Comparison of ENCODE assay signal across 23 mouse cellular contexts in genomic region chr8:60912081-60912480, GRCm38 (mm10). TPM values are rescaled to one million over a fixed set of nuclear protein-coding genes. Genes with fewer than 3 reads are reported as not detected.
DNase-seq lines count a peak whose midpoint lies in the region; ATAC-seq and TF ChIP-seq lines count a peak whose summit lies in the region.
"Had no signal": no experiment of that assay in that cellular context is flagged by ENCODE, and none has a peak within 500 bp of the region (broad histone marks: within the 10 kb centered on the region; RNA-seq: fewer than 3 reads in every experiment).

No protein-coding gene starts in this region.

- no peaks in the 10 kb centered on the region for H3K9me3 ChIP-seq in CH12.LX (replicated peaks; ENCODE audit: low read length)
- H3K9me3 ChIP-seq in lung, embryonic 16.5 days (ENCODE audit: control insufficient read depth, low read length), result no peaks in the 10 kb centered on the region
- H3K9me3 ChIP-seq: heart, embryonic 13.5 days; midbrain, embryonic 13.5 days; neural tube, embryonic 13.5 days had no signal

- ATAC-seq in lung, embryonic 16.5 days (ENCODE audit: low read depth), result peak; percentile 93
- ATAC-seq: activated CD4-positive, CD25-positive, alpha-beta regulatory T cell, adult 4 months; CD4-positive, CD25-positive, alpha-beta regulatory T cell, adult 4 months; forebrain, embryonic 14.5 days; midbrain, embryonic 13.5 days had no signal

- H3K27me3 ChIP-seq in CH12.LX (replicated peaks), result no peaks in the 10 kb centered on the region
- H3K27me3 ChIP-seq in lung, embryonic 16.5 days (ENCODE audit: control insufficient read depth, insufficient read depth, low read depth, low read length), result no peaks in the 10 kb centered on the region
- H3K27me3 ChIP-seq in thymus, adult 2 months (ENCODE audit: control insufficient read depth, insufficient read depth, low read length), result no peaks in the 10 kb centered on the region
- H3K27me3 ChIP-seq: heart, embryonic 13.5 days; midbrain, embryonic 13.5 days; neural tube, embryonic 13.5 days had no signal

- dilution Hi-C loops in CH12.LX (cut with MboI; ENCODE audit: extremely low pct_ligation_motif_present, extremely low pct_unique_long_range_greater_than_20kb, low sequenced_read_pairs), result no loop called here

- WGBS in lung, embryonic 16.5 days, result 59% methylated on average over 4 of the region's 4 CpGs
- 95% methylated on average over 4 of the region's 4 CpGs for WGBS in thymus, adult 2 months

- no peak for TF ChIP-seq CTCF in layer of hippocampus, adult 2 months (conservative IDR thresholded peaks at IDR 0.05)
- no peak for TF ChIP-seq CTCF in CH12.LX (conservative IDR thresholded peaks at IDR 0.05 in 1 of 2, IDR thresholded peaks at IDR 0.05 in 1 of 2; ENCODE audit: low read depth in 2 of 2, low read length in 2 of 2)
- TF ChIP-seq CTCF in thymus, adult 2 months (IDR thresholded peaks at IDR 0.05; ENCODE audit: borderline replicate concordance, control insufficient read depth, extremely low read depth, insufficient read depth, low read length, poor library complexity), result no peak

- TF ChIP-seq POLR2A in CH12.LX (IDR thresholded peaks at IDR 0.05; ENCODE audit: low read depth, low read length), result no peak
- TF ChIP-seq POLR2A in thymus, adult 2 months (IDR thresholded peaks at IDR 0.05; ENCODE audit: control insufficient read depth, extremely low read depth, insufficient read depth, low read length, poor library complexity), result no peak

- peaks cover 22 to 65% of the 10 kb centered on the region in 2 experiments for H3K4me1 ChIP-seq in CH12.LX (ENCODE audit: control insufficient read depth in 1 of 2, insufficient read depth in 2 of 2)
- no peaks in the 10 kb centered on the region for H3K4me1 ChIP-seq in lung, embryonic 16.5 days (replicated peaks; ENCODE audit: control insufficient read depth, insufficient read depth, low read length)
- no peaks in the 10 kb centered on the region for H3K4me1 ChIP-seq in thymus, adult 2 months (replicated peaks; ENCODE audit: control insufficient read depth, insufficient read depth, low read length)
- H3K4me1 ChIP-seq: midbrain, embryonic 13.5 days; neural tube, embryonic 13.5 days had no signal

- H3K27ac ChIP-seq in layer of hippocampus, adult 2 months, result peak overlapping the region; percentile 2; the same call in 1 of the 2 replicates
- H3K27ac ChIP-seq in CH12.LX (ENCODE audit: insufficient read depth, low read depth), result peak overlapping the region; percentile 88
- H3K27ac ChIP-seq in lung, embryonic 16.5 days (ENCODE audit: low read length), result no peak overlapping the region
- H3K27ac ChIP-seq in thymus, adult 2 months (ENCODE audit: control insufficient read depth, insufficient read depth, low read length), result no peak overlapping the region
- H3K27ac ChIP-seq: heart, embryonic 13.5 days; hindbrain, embryonic 14.5 days; liver, embryonic 14.5 days; macrophage; midbrain, embryonic 13.5 days; neural tube, embryonic 13.5 days had no signal

- H3K4me2 ChIP-seq in CH12.LX (ENCODE audit: insufficient read depth, low read depth, poor library complexity, severe bottlenecking), result peak overlapping the region; percentile 69; the same call in 1 of the 2 replicates
- H3K4me2 ChIP-seq in lung, embryonic 16.5 days (ENCODE audit: low read depth, low read length), result peak overlapping the region; percentile 26; the same call in 1 of the 2 replicates
- H3K4me2 ChIP-seq: heart, embryonic 13.5 days; hindbrain, embryonic 14.5 days; midbrain, embryonic 13.5 days; neural tube, embryonic 13.5 days had no signal

- peaks cover 21 to 48% of the 10 kb centered on the region in 2 experiments for H3K36me3 ChIP-seq in CH12.LX (replicated peaks in 1 of 2; ENCODE audit: control insufficient read depth in 1 of 2, insufficient read depth in 1 of 2, low read length in 1 of 2)
- H3K36me3 ChIP-seq in lung, embryonic 16.5 days (ENCODE audit: control insufficient read depth, insufficient read depth, low read length), result peaks cover 5% of the 10 kb centered on the region
- peaks cover 23% of the 10 kb centered on the region for H3K36me3 ChIP-seq in thymus, adult 2 months (ENCODE audit: control insufficient read depth, insufficient read depth, low read length)

- H3K9ac ChIP-seq in CH12.LX (ENCODE audit: insufficient read depth, low read depth), result no peak overlapping the region
- H3K9ac ChIP-seq in lung, embryonic 16.5 days (ENCODE audit: low read length), result no peak overlapping the region
- H3K9ac ChIP-seq: heart, embryonic 13.5 days; hindbrain, embryonic 14.5 days; liver, embryonic 14.5 days; midbrain, embryonic 13.5 days; neural tube, embryonic 13.5 days had no signal

- TF ChIP-seq EP300 in CH12.LX (IDR thresholded peaks at IDR 0.05; ENCODE audit: low read length), result peak; percentile 87

- no peak for DNase-seq in layer of hippocampus, adult 2 months (ENCODE audit: low spot score in 2 of 2)
- no peak for DNase-seq in layer of hippocampus, adult 11-12 months (ENCODE audit: low spot score)
- peak; percentile 78 for DNase-seq in CH12.LX (ENCODE audit: extremely low read depth)
- DNase-seq in lung, postnatal 36 days, result peak; percentile 21
- no peak for DNase-seq in left cerebral cortex, adult 8-10 months (ENCODE audit: low spot score in 2 of 2)
- DNase-seq in thymus, adult 2 months, result no peak
- DNase-seq: adrenal gland, adult 2 months; cerebellum, adult 11-12 months; cerebellum, postnatal 14 days; heart, postnatal 10 days; kidney, adult 11 months; kidney, postnatal 14 days; liver had no signal

- no peak; the same call in 1 of the 2 replicates for TF ChIP-seq RAD21 in CH12.LX (IDR thresholded peaks at IDR 0.05; ENCODE audit: low read depth, low read length)

- H3K4me3 ChIP-seq in layer of hippocampus, adult 2 months, result no peak overlapping the region
- H3K4me3 ChIP-seq in CH12.LX (replicated peaks in 1 of 3; ENCODE audit: low read depth in 2 of 3, low read length in 2 of 3, poor library complexity in 1 of 3), result no peak overlapping the region
- no peak overlapping the region for H3K4me3 ChIP-seq in lung, embryonic 16.5 days (ENCODE audit: low read length)
- H3K4me3 ChIP-seq in thymus, adult 2 months (ENCODE audit: control insufficient read depth, insufficient read depth, low read length), result no peak overlapping the region
- H3K4me3 ChIP-seq: heart, embryonic 13.5 days; midbrain, embryonic 13.5 days; neural tube, embryonic 13.5 days had no signal

- H3K79me2 ChIP-seq in CH12.LX (replicated peaks; ENCODE audit: control insufficient read depth, extremely low read depth, insufficient read depth, poor library complexity, severe bottlenecking), result no peaks in the 10 kb centered on the region

- in situ Hi-C loops in CH12.LX (cut with MboI; ENCODE audit: low pct_ligation_motif_present, low pct_unique_long_range_greater_than_20kb, low sequenced_read_pairs), result no loop called here

TF ChIP-seq in CH12.LX, 34 proteins besides CTCF, POLR2A, EP300 and RAD21:
- TF ChIP-seq MAFK (IDR thresholded peaks at IDR 0.05; ENCODE audit: insufficient replicate concordance, low read length), result peak; percentile 68; the same call in 1 of the 2 replicates
- TF ChIP-seq TCF12 (IDR thresholded peaks at IDR 0.05; ENCODE audit: low read depth, low read length), result no peak
- TF ChIP-seq JUN (IDR thresholded peaks at IDR 0.05; ENCODE audit: insufficient read depth, low read depth, low read length), result peak; percentile 89
- no peak for TF ChIP-seq MAX (IDR thresholded peaks at IDR 0.05; ENCODE audit: low read length)
- TF ChIP-seq ETS1 (conservative IDR thresholded peaks at IDR 0.05; ENCODE audit: low read depth, low read length), result peak; percentile 66
- 0 out of 2 replicates have a peak, but pooled peaks have one; percentile 51 for TF ChIP-seq CHD2 (IDR thresholded peaks at IDR 0.05; ENCODE audit: low read length)
- no peak for TF ChIP-seq SIN3A (IDR thresholded peaks at IDR 0.05; ENCODE audit: low read length)
- 0 out of 2 replicates have a peak, but pooled peaks have one; percentile 52 for TF ChIP-seq TBP (conservative IDR thresholded peaks at IDR 0.05; ENCODE audit: low read depth, low read length)
- no peak for TF ChIP-seq ZMIZ1 (IDR thresholded peaks at IDR 0.05; ENCODE audit: low read depth, low read length)
- TF ChIP-seq JUND (conservative IDR thresholded peaks at IDR 0.05; ENCODE audit: low read depth, low read length), result peak; percentile 88
- TF ChIP-seq USF2 (conservative IDR thresholded peaks at IDR 0.05; ENCODE audit: low read depth, low read length), result no peak
- peak; percentile 63 for TF ChIP-seq BHLHE40 (IDR thresholded peaks at IDR 0.05; ENCODE audit: low read depth, low read length)
- no peak for TF ChIP-seq RCOR1 (conservative IDR thresholded peaks at IDR 0.05; ENCODE audit: low read depth, low read length)
- TF ChIP-seq MEF2A (IDR thresholded peaks at IDR 0.05; ENCODE audit: borderline replicate concordance, low read depth, low read length), result peak; percentile 57; the same call in 1 of the 2 replicates
- peak; percentile 91 for TF ChIP-seq IRF4 (IDR thresholded peaks at IDR 0.05; ENCODE audit: low read depth, low read length)
- TF ChIP-seq ELF1 (IDR thresholded peaks at IDR 0.05; ENCODE audit: low read depth, low read length), result 0 out of 2 replicates have a peak, but pooled peaks have one; percentile 23
- no peak for TF ChIP-seq USF1 (IDR thresholded peaks at IDR 0.05; ENCODE audit: low read depth, low read length)
- TF ChIP-seq ZNF384 (IDR thresholded peaks at IDR 0.05; ENCODE audit: low read depth, low read length), result no peak

RNA-seq across cellular contexts. Expression of gene Hpf1, which starts 21.9 kb away (rescaled TPM):
- total RNA-seq in layer of hippocampus, adult 2 months (2021), result 10 to 100 TPM; 51.8 to 52.4 TPM
- total RNA-seq in CH12.LX (2012; rRNA removed), result 76.1 and 77.4 TPM in 2 replicates
- 95.0 and 110 TPM in 2 replicates for total RNA-seq in CH12.LX (2014; rRNA removed)
- polyA plus RNA-seq in CH12.LX (2012; ENCODE audit: insufficient read length, low read depth), result 132 and 135 TPM in 2 replicates
- polyA plus RNA-seq in lung, embryonic 16.5 days (2015; fragmentation: Nextera tagmentation; extraction: Ambion mirVana), result 91.2 and 110 TPM in 2 replicates
- total RNA-seq in left cerebral cortex, adult 8-10 months (2022), result 10 to 100 TPM; 45.9 to 57.7 (median 51.2) TPM
- polyA plus RNA-seq in thymus, adult 2 months (2012; rRNA removed), result 10.3 and 14.2 TPM in 2 replicates

Comparison
In these comparisons a context has a peak if more than half of its experiments do, and no peak if none do; other contexts are left out.
1. DNase-seq: peak in CH12.LX (single experiment) and lung, postnatal 36 days (single experiment); none in layer of hippocampus, adult 2 months (0 of 2), layer of hippocampus, adult 11-12 months (single experiment), left cerebral cortex, adult 8-10 months (0 of 2) and thymus, adult 2 months (single experiment).
2. H3K27ac ChIP-seq: peak in layer of hippocampus, adult 2 months (single experiment) and CH12.LX (single experiment); none in lung, embryonic 16.5 days (single experiment) and thymus, adult 2 months (single experiment).